Mouse (Mus musculus) megakaryocyte, embryonic 14.5 days (primary cell): Measurements from ENCODE around the gene Kif3c. TPM values are rescaled to one million over a fixed set of nuclear protein-coding genes. Genes with fewer than 3 reads are reported as not detected.

Experiments
- H3K27me3 ChIP-seq: replicated peaks from 2 replicates; pipeline ENCODE3; 2012; ENCODE audit warnings: inconsistent platforms
- H3K36me3 ChIP-seq: replicated peaks from 2 replicates; pipeline ENCODE3; 2012; ENCODE audit warnings: low read length, inconsistent platforms, mixed read lengths
- H3K4me1 ChIP-seq: 2 replicates; pipeline ENCODE4 v1.6.1; 2012; ENCODE audit warnings: inconsistent platforms
- H3K4me3 ChIP-seq: replicated peaks from 2 replicates; pipeline ENCODE3; 2012; ENCODE audit warnings: moderate library complexity, mild to moderate bottlenecking, inconsistent platforms
- H3K9me3 ChIP-seq: 2 replicates; pipeline ENCODE4 v1.6.1; 2012; ENCODE audit warnings: inconsistent platforms
- FLI1 ChIP-seq: IDR thresholded peaks from 2 replicates; pipeline ENCODE4 v1.6.1; 2012; ENCODE audit warnings: low read length, inconsistent platforms, mixed read lengths
- GATA1 ChIP-seq: IDR thresholded peaks from 3 replicates; pipeline ENCODE4 v1.6.1; 2012; ENCODE audit warnings: mixed read lengths, low read length, inconsistent platforms, borderline replicate concordance
- polyA plus RNA-seq: library from polyadenylated mRNA; stranded (reverse); fragments of >175 nt; gene quantifications from 2 replicates; pipeline ENCODE4 v1.2.3, GENCODE M21; 2012; ENCODE audit warnings: low replicate concordance; ENCODE audit not compliant: insufficient read depth

Kif3c gene
- polyA plus RNA-seq, 1 experiment: 2.8 TPM

GRCm38 (mm10) chr12:3347682-3348081 lies 17.2 kb upstream of the Kif3c start:
- H3K36me3 ChIP-seq: no peaks in the 10 kb centered on the region
- no peaks in the 10 kb centered on the region for H3K27me3 ChIP-seq
- no peak overlapping the region for H3K4me3 ChIP-seq
- H3K9me3 ChIP-seq: no peaks in the 10 kb centered on the region
- no peak for TF ChIP-seq FLI1
- TF ChIP-seq GATA1: no peak
- H3K4me1 ChIP-seq: peaks cover 14% of the 10 kb centered on the region

- H3K27me3 ChIP-seq: no peaks in the 10 kb centered on the region
- H3K9me3 ChIP-seq: no peaks in the 10 kb centered on the region
- H3K36me3 ChIP-seq: no peaks in the 10 kb centered on the region
- peaks cover 11% of the 10 kb centered on the region for H3K4me1 ChIP-seq
- TF ChIP-seq GATA1 (no peak), FLI1 (no peak)
- no peak overlapping the region for H3K4me3 ChIP-seq
Measured at GRCm38 (mm10) chr12:3349387-3349786, 15.5 kb upstream of the Kif3c start.

- TF ChIP-seq FLI1 (no peak), GATA1 (no peak)
- Histone ChIP-seq H3K4me1 (peaks cover 12% of the 10 kb centered on the region), H3K36me3 (no peaks in the 10 kb centered on the region), H3K4me3 (no peak overlapping the region), H3K9me3 (no peaks in the 10 kb centered on the region), H3K27me3 (no peaks in the 10 kb centered on the region)
Measured at GRCm38 (mm10) chr12:3350136-3350535, 14.8 kb upstream of the Kif3c start.

- Histone ChIP-seq H3K27me3 (no peaks in the 10 kb centered on the region), H3K4me3 (no peak overlapping the region), H3K4me1 (peaks cover 14% of the 10 kb centered on the region), H3K9me3 (no peaks in the 10 kb centered on the region), H3K36me3 (no peaks in the 10 kb centered on the region)
- TF ChIP-seq FLI1 (no peak), GATA1 (no peak)
Measured at GRCm38 (mm10) chr12:3352216-3352615, 12.7 kb upstream of the Kif3c start.

GRCm38 (mm10) chr12:3355068-3355467 lies 9.9 kb upstream of the Kif3c start:
- TF ChIP-seq FLI1: no peak
- TF ChIP-seq GATA1: no peak
- Histone ChIP-seq H3K36me3 (no peaks in the 10 kb centered on the region), H3K9me3 (no peaks in the 10 kb centered on the region), H3K4me1 (peaks cover 13% of the 10 kb centered on the region), H3K4me3 (no peak overlapping the region), H3K27me3 (no peaks in the 10 kb centered on the region)

- Histone ChIP-seq H3K4me3 (peak overlapping the region; percentile 4), H3K27me3 (peaks cover 1% of the 10 kb centered on the region), H3K9me3 (no peaks in the 10 kb centered on the region), H3K4me1 (peaks cover 10% of the 10 kb centered on the region), H3K36me3 (no peaks in the 10 kb centered on the region)
- TF ChIP-seq GATA1 (no peak), FLI1 (no peak)
Measured at GRCm38 (mm10) chr12:3356824-3357223, 8.1 kb upstream of the Kif3c start.

- Histone ChIP-seq H3K4me1 (peaks cover 10% of the 10 kb centered on the region), H3K4me3 (peak overlapping the region; percentile 59), H3K36me3 (no peaks in the 10 kb centered on the region), H3K9me3 (no peaks in the 10 kb centered on the region), H3K27me3 (peaks cover 1% of the 10 kb centered on the region)
- TF ChIP-seq FLI1 (no peak), GATA1 (no peak)
Measured at GRCm38 (mm10) chr12:3359302-3359701, 5.6 kb upstream of the Kif3c start.

- Histone ChIP-seq H3K4me3 (no peak overlapping the region), H3K27me3 (peaks cover 1% of the 10 kb centered on the region), H3K9me3 (no peaks in the 10 kb centered on the region), H3K4me1 (peaks cover 17% of the 10 kb centered on the region), H3K36me3 (no peaks in the 10 kb centered on the region)
- no peak for TF ChIP-seq FLI1
- TF ChIP-seq GATA1: no peak
Measured at GRCm38 (mm10) chr12:3360043-3360442, 4.9 kb upstream of the Kif3c start.

GRCm38 (mm10) chr12:3364076-3364475 lies 856 bp upstream of the Kif3c start:
- Histone ChIP-seq H3K36me3 (peaks cover 29% of the 10 kb centered on the region), H3K4me1 (peaks cover 52% of the 10 kb centered on the region), H3K9me3 (no peaks in the 10 kb centered on the region; the same call in none of the 2 replicates), H3K27me3 (peaks cover 4% of the 10 kb centered on the region), H3K4me3 (no peak overlapping the region)
- TF ChIP-seq FLI1 (no peak), GATA1 (no peak)

- H3K36me3 ChIP-seq: peaks cover 34% of the 10 kb centered on the region
- peaks cover 50% of the 10 kb centered on the region for H3K4me1 ChIP-seq
- H3K9me3 ChIP-seq: no peaks in the 10 kb centered on the region; the same call in none of the 2 replicates
- peaks cover 4% of the 10 kb centered on the region for H3K27me3 ChIP-seq
- peak overlapping the region; percentile 94 for H3K4me3 ChIP-seq
- no peak for TF ChIP-seq FLI1
- no peak for TF ChIP-seq GATA1
Measured at GRCm38 (mm10) chr12:3365449-3366189, 687 bp downstream of the Kif3c start.
